Mouse (Mus musculus): Measurements from ENCODE around the gene Gm3159. TPM values are rescaled to one million over a fixed set of nuclear protein-coding genes. Genes with fewer than 3 reads are reported as not detected.
A peak's percentile ranks its signal among the peaks of the same experiment; 100 is the strongest.
"Not testable (repeated sequence)": the region's sequence is repeated elsewhere in the genome, so short reads cannot be mapped to it uniquely, and the experiment has no call there.

Gene Gm3159
- polyA plus RNA-seq, 1 experiment from 2014 or later: not detected

GRCm38 (mm10) chr14:4409939-4410338 is 12.6 kb downstream of the Gm3159 start:
- WGBS: 80% methylated on average over 1 of the region's 1 CpGs
- ATAC-seq; H3K9me3 ChIP-seq (ENCODE audit: control insufficient read depth, low read length); H3K4me3 ChIP-seq (replicated peaks; ENCODE audit: low read length); H3K27me3 ChIP-seq (replicated peaks; ENCODE audit: control insufficient read depth, insufficient read depth, low read length); H3K27ac ChIP-seq (ENCODE audit: low read length); H3K36me3 ChIP-seq (ENCODE audit: control insufficient read depth, insufficient read depth); H3K9ac ChIP-seq (replicated peaks; ENCODE audit: low read depth, low read length); H3K4me1 ChIP-seq (replicated peaks; ENCODE audit: control insufficient read depth, insufficient read depth, low read length); H3K4me2 ChIP-seq (ENCODE audit: low read length): not testable (repeated sequence)

- not testable (repeated sequence) for H3K27ac ChIP-seq (ENCODE audit: low read length); H3K27me3 ChIP-seq (replicated peaks; ENCODE audit: control insufficient read depth, insufficient read depth, low read length); H3K4me1 ChIP-seq (replicated peaks; ENCODE audit: control insufficient read depth, insufficient read depth, low read length); H3K9me3 ChIP-seq (ENCODE audit: control insufficient read depth, low read length); H3K36me3 ChIP-seq (ENCODE audit: control insufficient read depth, insufficient read depth)
- peak; percentile 59; the same call in 1 of the 2 replicates for ATAC-seq
- Histone ChIP-seq H3K4me2 (ENCODE audit: low read length) (peak within 1 kb of the TSS; percentile 52), H3K9ac (replicated peaks; ENCODE audit: low read depth, low read length) (peak within 1 kb of the TSS; percentile 62), H3K4me3 (replicated peaks; ENCODE audit: low read length) (peak within 1 kb of the TSS; percentile 46)
- WGBS: 1% methylated on average over 35 of the region's 59 CpGs
Observed at GRCm38 (mm10) chr14:4414965-4415835, 17.9 kb downstream of the Gm3159 start, which contains the start of gene Gm3164. Gene Gm3164 (plus strand): TSS chr14:4415448.

- not testable (repeated sequence) for H3K9me3 ChIP-seq (ENCODE audit: control insufficient read depth, low read length); H3K27me3 ChIP-seq (replicated peaks; ENCODE audit: control insufficient read depth, insufficient read depth, low read length); H3K4me2 ChIP-seq (ENCODE audit: low read length); H3K36me3 ChIP-seq (ENCODE audit: control insufficient read depth, insufficient read depth); H3K4me3 ChIP-seq (replicated peaks; ENCODE audit: low read length); ATAC-seq; H3K4me1 ChIP-seq (replicated peaks; ENCODE audit: control insufficient read depth, insufficient read depth, low read length); H3K9ac ChIP-seq (replicated peaks; ENCODE audit: low read depth, low read length); H3K27ac ChIP-seq (ENCODE audit: low read length)
Observed at GRCm38 (mm10) chr14:4430692-4431091, 33.4 kb downstream of the Gm3159 start, which contains the start of gene Gm3173. Gene Gm3173 (plus strand): TSS chr14:4430992.

Other genes with a start within 250 kb of the Gm3159 start
- not detected in 2 replicates for gene Gm3127, start 232.5 kb upstream of the Gm3159 start, polyA plus RNA-seq (2015; fragmentation: Nextera tagmentation; extraction: Ambion mirVana)
- gene Gm2974, start 214.9 kb upstream of the Gm3159 start, polyA plus RNA-seq (2015; fragmentation: Nextera tagmentation; extraction: Ambion mirVana): 6.8 and 9.7 TPM in 2 replicates
- not detected in 2 replicates for gene Gm3138, start 147.9 kb upstream of the Gm3159 start, polyA plus RNA-seq (2015; fragmentation: Nextera tagmentation; extraction: Ambion mirVana)
- gene Gm3149, start 80.2 kb upstream of the Gm3159 start, polyA plus RNA-seq (2015; fragmentation: Nextera tagmentation; extraction: Ambion mirVana): not detected in 2 replicates
- 5.6 and 6.7 TPM in 2 replicates for gene 2610042L04Rik, start 62.8 kb upstream of the Gm3159 start, polyA plus RNA-seq (2015; fragmentation: Nextera tagmentation; extraction: Ambion mirVana)
- 4.3 and 4.6 TPM in 2 replicates for gene Gm3164, start 17.9 kb downstream of the Gm3159 start, polyA plus RNA-seq (2015; fragmentation: Nextera tagmentation; extraction: Ambion mirVana)
- 2.4 TPM in 1 of 2 replicates, not detected in the other for gene Gm3173, start 33.5 kb downstream of the Gm3159 start, polyA plus RNA-seq (2015; fragmentation: Nextera tagmentation; extraction: Ambion mirVana)
- gene Gm3182, start 84.2 kb downstream of the Gm3159 start, polyA plus RNA-seq (2015; fragmentation: Nextera tagmentation; extraction: Ambion mirVana): not detected in 2 replicates
- not detected in 2 replicates for gene Gm3047, start 157.9 kb downstream of the Gm3159 start, polyA plus RNA-seq (2015; fragmentation: Nextera tagmentation; extraction: Ambion mirVana)
- not detected in 2 replicates for gene Gm8159, start 234.8 kb downstream of the Gm3159 start, polyA plus RNA-seq (2015; fragmentation: Nextera tagmentation; extraction: Ambion mirVana)

Data from forebrain, embryonic 16.5 days (tissue).